Mouse (Mus musculus) brain, adult 2 months (tissue): ENCODE measurements at regions not wholly inside any gene's neighbourhood (a gene's known extent, or its start where the extent isn't known, plus 50 kb on each side); places are given as distances from the start of the nearest gene placed in this dataset.

ENCODE experiments used
- DNase-seq: peaks from one replicate; pipeline ENCODE4 v3.0.0; 2011; ENCODE audit warnings: low read depth, low spot score

- DNase-seq, result peak; percentile 40
These were observed 347.4 kb downstream of the Gm43517 start for GRCm38 (mm10) chr12:49732351-49732750.

DNA sequence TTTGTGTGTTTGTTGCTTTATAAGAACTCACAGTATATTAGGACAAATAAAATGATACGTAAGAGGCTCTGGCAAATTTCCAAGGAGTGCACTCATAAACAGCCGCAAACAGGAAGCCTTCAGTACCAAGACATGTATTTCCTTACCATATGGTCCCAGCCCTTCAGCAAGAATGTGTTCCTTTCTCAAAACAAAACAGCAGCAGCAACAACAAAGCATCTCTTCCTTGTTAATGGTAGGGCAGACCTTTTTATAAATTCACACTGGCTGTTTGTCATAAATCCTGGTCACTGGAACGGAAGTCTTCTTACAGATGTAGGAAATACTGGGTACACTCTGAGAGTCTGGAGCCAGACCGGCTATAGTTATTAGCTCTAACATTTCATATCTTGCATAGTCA, 352.1 kb downstream of the Gm43517 start:
- peak; percentile 5 for DNase-seq

DNA sequence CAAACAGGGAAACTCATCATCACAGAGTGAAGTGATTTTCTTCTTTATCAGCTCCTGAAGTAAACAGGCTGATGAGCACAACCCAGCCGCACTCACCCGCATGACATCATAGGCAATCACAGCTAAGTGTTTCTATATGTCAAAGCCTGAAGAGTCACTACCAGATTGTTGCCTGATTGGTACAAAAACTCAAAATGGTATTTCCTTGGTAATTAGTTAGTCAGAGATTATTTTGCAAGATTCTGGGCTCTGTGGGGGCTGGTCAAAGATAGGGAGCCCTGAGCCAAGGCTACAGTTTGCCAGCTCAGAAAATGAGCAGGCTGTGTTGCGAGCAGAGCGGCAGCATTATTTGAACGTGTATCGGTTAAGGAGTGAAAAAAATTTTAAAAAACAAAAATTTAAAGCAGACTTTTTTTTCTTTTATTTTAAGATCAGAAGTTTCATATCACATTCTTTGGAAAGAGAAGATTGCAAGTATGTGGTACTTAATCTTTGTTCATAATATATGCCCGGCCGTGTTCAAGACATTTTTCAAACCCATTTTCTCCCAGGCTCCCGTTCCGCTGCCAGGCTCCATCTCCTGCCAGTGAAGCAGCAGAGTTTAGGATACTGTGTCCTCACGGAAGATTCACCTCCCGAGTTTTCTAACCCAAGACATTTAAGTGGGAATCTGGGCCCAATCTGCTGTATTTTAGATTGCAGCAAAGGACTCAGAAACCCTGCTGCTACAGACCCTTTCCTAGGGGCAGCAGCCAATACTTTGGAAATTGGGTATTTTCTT, 355.2 kb downstream of the Gm43517 start:
- peak; percentile 50 for DNase-seq

DNA sequence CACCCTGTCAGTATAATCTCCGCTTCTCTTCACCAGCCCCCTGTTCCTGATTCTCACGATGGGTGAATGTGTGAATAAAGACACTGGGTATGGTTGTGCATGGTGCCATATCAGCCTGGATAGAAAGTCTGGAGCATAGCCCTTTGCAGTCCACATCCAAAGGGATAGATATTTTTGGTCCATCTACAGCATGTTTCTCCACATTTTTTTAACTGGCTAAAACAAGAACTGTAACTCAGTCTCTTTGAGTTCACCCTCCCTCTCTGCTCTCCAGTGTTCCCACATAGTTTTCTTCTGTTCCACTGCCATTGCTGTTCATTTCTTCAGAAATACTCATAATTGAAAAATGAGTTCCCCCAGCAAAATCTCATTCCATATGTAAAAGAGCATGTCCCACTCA, 358.4 kb downstream of the Gm43517 start:
- peak; percentile 44 for DNase-seq

GRCm38 (mm10) chr12:49747081-49747480, 362.1 kb downstream of the Gm43517 start:
- DNase-seq, result no peak

GRCm38 (mm10) chr12:49758391-49758790, 373.4 kb downstream of the Gm43517 start:
- peak; percentile 43 for DNase-seq

DNA sequence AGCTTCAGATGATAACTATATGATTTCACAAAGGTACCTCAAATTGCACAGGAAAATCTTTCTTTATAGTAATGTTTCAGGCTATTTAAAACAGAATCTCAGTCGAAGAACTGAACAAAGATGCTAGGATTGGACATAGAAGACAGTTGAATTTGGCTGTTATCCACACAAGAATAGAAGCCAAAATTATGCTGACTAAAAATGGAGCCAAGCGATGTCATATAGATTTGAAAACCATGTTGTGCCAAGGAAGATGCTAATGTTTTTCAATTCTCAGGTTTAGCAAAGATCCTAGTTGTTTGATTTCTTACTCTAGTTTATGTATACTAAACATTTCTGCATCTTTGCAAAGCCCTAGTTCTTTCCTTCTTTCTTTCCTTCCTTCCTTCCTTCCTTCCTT, 379.6 kb downstream of the Gm43517 start:
- peak; percentile 36 for DNase-seq

GRCm38 (mm10) chr12:49808341-49808740, 423.4 kb downstream of the Gm43517 start:
- DNase-seq, result peak; percentile 22

GRCm38 (mm10) chr12:49814653-49815052, 429.7 kb downstream of the Gm43517 start:
- DNase-seq, result no peak

DNA sequence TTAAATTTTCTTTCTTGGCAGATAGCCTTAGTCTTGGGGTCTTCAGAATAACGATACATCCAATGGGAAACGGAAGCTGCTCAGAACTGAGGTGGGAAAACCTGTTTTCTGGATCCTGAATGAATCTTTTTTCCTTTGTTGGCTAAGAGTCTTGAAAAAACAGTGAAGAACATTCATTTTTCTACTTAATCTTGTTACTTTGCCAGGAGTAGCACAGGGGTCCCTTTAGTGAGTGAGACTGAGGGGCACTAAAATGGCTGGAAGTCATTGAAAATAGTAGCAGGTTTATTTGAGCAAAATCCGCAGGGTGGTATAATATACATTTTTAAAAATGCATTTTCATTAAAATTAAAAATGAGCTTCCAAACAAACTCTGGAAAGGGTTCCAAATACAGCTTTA, 442.8 kb downstream of the Gm43517 start:
- DNase-seq, result no peak

DNA sequence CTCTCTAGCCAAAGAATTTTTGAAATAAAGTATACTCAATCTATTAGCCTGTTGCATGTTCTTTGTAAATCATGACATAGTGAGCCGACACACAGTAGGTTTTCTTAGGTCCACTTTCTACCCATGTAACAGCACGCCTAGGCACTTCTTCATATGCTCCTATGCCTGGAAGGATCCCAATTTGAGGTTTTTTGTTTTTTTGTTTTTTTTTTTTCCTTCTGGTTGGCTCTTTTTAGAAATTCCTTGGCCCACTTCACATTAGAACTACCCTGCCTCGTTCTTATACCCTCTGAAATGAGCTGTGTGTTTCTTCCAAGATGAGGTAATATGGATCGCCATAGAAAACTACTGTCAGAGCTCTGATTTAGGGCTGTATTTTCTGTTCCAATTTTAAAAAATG, 443.6 kb downstream of the Gm43517 start:
- no peak for DNase-seq

GRCm38 (mm10) chr12:49830665-49831064, 445.7 kb downstream of the Gm43517 start:
- peak; percentile 57 for DNase-seq

GRCm38 (mm10) chr12:49832118-49832847, 447.3 kb downstream of the Gm43517 start:
- peak; percentile 63 for DNase-seq

GRCm38 (mm10) chr12:49836282-49837070, 451.5 kb downstream of the Gm43517 start:
- peak; percentile 15 for DNase-seq

DNA sequence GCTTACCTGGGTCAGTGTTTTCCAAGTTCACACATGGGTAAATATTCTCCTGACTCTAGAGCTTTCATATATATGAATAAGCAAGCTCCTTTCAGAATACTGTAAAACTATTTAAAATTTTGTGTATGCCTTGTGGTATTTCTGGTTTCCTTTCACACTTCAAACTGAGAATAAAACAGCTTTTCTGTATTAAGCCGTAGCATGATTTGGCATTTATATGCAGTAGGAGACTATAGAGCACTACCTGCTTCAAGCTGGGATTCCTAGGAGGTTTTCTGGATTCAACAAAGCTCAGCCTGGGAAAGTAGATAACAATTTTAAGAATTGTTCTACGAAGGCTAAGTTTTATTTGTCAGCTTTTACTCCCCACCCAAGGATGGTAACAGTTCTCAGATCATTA, 500.5 kb downstream of the Gm43517 start:
- DNase-seq, result peak; percentile 22

DNA sequence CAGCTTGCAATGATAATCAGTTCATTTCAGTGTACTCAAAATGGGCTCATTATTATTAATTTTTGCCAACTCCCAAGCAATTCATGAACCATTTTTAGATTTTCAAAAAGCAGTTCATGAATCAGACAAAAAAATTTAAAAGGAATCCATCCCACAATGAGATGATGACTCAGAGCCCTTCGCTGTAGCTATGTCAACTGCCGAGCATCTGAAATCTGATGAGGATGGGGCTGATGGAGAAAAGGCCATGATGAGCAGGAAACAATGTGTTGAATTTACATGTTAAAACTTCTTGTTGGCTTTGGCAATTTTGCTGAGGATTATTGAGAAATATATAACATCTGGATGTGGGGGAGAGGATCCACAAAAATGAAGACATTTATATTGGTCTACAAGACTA, 502.3 kb downstream of the Gm43517 start:
- peak; percentile 69 for DNase-seq

- DNase-seq, result no peak
These were observed 512.8 kb downstream of the Gm43517 start for GRCm38 (mm10) chr12:49897768-49898167.

DNA sequence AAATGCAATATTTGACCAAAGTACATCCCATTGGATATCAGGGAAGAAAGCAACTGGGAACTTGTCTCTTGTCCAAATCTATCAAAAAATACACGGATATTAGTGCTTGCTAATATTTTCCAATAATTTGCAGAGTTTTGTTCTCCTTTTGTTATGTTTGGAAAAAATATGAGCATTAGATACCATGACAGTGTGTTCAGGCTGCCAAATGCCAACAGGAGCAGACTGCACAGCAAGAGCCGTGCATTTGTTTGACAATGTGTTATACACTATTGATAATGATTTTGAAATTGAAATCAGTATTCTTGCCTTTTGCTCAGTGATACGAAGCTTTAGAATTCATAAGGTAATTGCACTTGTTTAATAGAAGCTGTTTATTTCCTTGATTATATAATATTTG, 530.7 kb downstream of the Gm43517 start:
- peak; percentile 10 for DNase-seq

DNA sequence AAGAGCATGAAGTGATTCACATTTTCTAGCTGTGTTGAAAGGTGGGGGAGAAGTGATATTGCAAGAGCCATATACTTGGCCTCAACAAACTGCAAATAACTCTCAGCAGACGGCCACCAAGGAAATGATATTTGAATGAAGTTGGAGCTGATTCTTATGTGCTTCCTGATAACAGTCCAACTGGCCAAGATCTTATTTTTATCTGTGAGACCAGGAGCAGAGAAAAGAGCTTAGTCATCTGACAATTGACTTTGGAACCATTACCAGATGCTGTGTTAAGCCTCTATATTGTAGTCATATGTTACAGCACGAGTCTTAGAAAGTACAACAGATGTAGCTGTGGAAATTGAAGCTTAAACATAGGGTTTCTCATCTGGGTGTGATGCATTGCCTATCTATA, 536.6 kb downstream of the Gm43517 start:
- DNase-seq, result peak; percentile 69

GRCm38 (mm10) chr12:49940818-49941217, 555.8 kb downstream of the Gm43517 start:
- no peak for DNase-seq

- DNase-seq, result peak; percentile 48
These were observed 560.1 kb downstream of the Gm43517 start for GRCm38 (mm10) chr12:49944911-49945627.
